Mouse (Mus musculus) kidney, adult 2 months (tissue): ENCODE measurements around the gene Rag1. TPM values are rescaled to one million over a fixed set of nuclear protein-coding genes. Genes with fewer than 3 reads are reported as not detected.

Experiments used
- DNase-seq: peaks from one replicate; pipeline ENCODE4 v3.0.0; 2021
- H3K27ac ChIP-seq: fragments of 200-500 bp; 2 replicates; pipeline ENCODE4 v1.5.1; 2012; ENCODE audit warnings: low read depth, low read length, control low read depth, inconsistent platforms; ENCODE audit not compliant: insufficient read depth
- H3K27me3 ChIP-seq: fragments of 200-500 bp; replicated peaks from 2 replicates; pipeline ENCODE4 v1.6.1; 2012; ENCODE audit warnings: mild to moderate bottlenecking, moderate library complexity, low read length, inconsistent platforms; ENCODE audit not compliant: control insufficient read depth, insufficient read depth
- H3K36me3 ChIP-seq: fragments of 200-500 bp; 2 replicates; pipeline ENCODE4 v1.6.1; 2012; ENCODE audit warnings: mild to moderate bottlenecking, moderate library complexity, low read length, inconsistent platforms; ENCODE audit not compliant: control insufficient read depth, insufficient read depth
- H3K4me1 ChIP-seq: fragments of 200-500 bp; 2 replicates; pipeline ENCODE4 v1.6.1; 2011; ENCODE audit warnings: low read length; ENCODE audit not compliant: control insufficient read depth, insufficient read depth
- H3K4me3 ChIP-seq: fragments of 200-500 bp; 2 replicates; pipeline ENCODE4 v1.5.1; 2011; ENCODE audit warnings: mild to moderate bottlenecking, low read depth, low read length, control low read depth; ENCODE audit not compliant: insufficient read depth
- CTCF ChIP-seq: fragments of 200-500 bp; conservative IDR thresholded peaks from 2 replicates; pipeline ENCODE4 v1.5.1; 2011; ENCODE audit warnings: low read depth, mild to moderate bottlenecking, control low read depth, low read length, moderate library complexity, mixed read lengths; ENCODE audit not compliant: insufficient read depth, insufficient read length
- POLR2A ChIP-seq: fragments of 200-500 bp; IDR thresholded peaks from one replicate; pipeline ENCODE4 v1.6.1; 2011; ENCODE audit warnings: low read depth, low read length, control low read depth
- WGBS: fragments of 180-500 bp; shearing (Covaris S2); methylation state at CpG from one replicate; pipeline ENCODE4 v1.1.7; 2018; 5-methylcytosine and 5-hydroxymethylcytosine counted together
- polyA plus RNA-seq: library from polyadenylated mRNA; depleted of rRNA; stranded (reverse); fragments of >200 nt; gene quantifications from 2 replicates; pipeline ENCODE4 v1.2.3, GENCODE M21; 2012

The Rag1 gene
- polyA plus RNA-seq, 1 experiment, result not detected

DNA sequence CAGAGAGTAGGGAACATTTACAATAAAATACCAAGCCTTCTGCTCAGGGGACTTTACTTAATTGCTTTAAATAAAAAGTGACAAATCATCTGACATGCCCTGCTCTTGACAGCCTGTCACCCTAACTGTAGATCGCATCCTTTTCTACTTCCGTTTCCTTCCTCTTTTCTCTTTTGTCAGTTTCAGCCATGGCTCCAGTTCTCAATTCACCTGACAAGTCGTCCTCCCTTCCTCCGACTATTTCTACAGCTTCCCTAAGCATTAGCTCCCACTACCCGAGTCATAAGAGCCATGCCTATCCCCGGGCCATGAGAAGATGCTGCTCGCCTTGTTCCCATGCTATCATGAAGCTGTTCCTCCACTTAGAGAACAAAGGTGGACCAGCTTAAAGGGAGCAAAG lies 27.7 kb downstream of the Rag1 start:
- TF ChIP-seq CTCF (no peak), POLR2A (no peak)
- H3K27me3 ChIP-seq, result no peaks in the 10 kb centered on the region
- DNase-seq, result no peak
- H3K27ac ChIP-seq, result no peak overlapping the region
- peaks cover 5% of the 10 kb centered on the region; the same call in 1 of the 2 replicates for H3K4me1 ChIP-seq
- H3K4me3 ChIP-seq, result no peak overlapping the region
- 59% methylated on average over 7 of the region's 7 CpGs for WGBS
- H3K36me3 ChIP-seq, result no peaks in the 10 kb centered on the region

- WGBS, result 67% methylated on average over 3 of the region's 3 CpGs
- H3K27me3 ChIP-seq, result no peaks in the 10 kb centered on the region
- peaks cover 5% of the 10 kb centered on the region; the same call in 1 of the 2 replicates for H3K4me1 ChIP-seq
- no peaks in the 10 kb centered on the region for H3K36me3 ChIP-seq
- H3K4me3 ChIP-seq, result no peak overlapping the region
- no peak for TF ChIP-seq POLR2A
- no peak for TF ChIP-seq CTCF
- no peak for DNase-seq
- no peak overlapping the region for H3K27ac ChIP-seq
These were observed 28.4 kb downstream of the Rag1 start for GRCm38 (mm10) chr2:101620899-101621298.

GRCm38 (mm10) chr2:101618373-101618772 lies 30.9 kb downstream of the Rag1 start:
- Histone ChIP-seq H3K36me3 (no peaks in the 10 kb centered on the region), H3K27ac (no peak overlapping the region), H3K4me3 (no peak overlapping the region), H3K4me1 (peaks cover 11% of the 10 kb centered on the region; the same call in 1 of the 2 replicates), H3K27me3 (no peaks in the 10 kb centered on the region)
- WGBS, result 92% methylated on average over 4 of the region's 4 CpGs
- TF ChIP-seq CTCF, result no peak
- TF ChIP-seq POLR2A, result no peak
- no peak for DNase-seq

- no peaks in the 10 kb centered on the region for H3K36me3 ChIP-seq
- no peak overlapping the region for H3K4me3 ChIP-seq
- peaks cover 11% of the 10 kb centered on the region; the same call in 1 of the 2 replicates for H3K4me1 ChIP-seq
- WGBS, result 54% methylated on average over 10 of the region's 10 CpGs
- no peak for DNase-seq
- H3K27ac ChIP-seq, result no peak overlapping the region
- TF ChIP-seq POLR2A (no peak), CTCF (no peak)
- no peaks in the 10 kb centered on the region for H3K27me3 ChIP-seq
These were observed 33.6 kb downstream of the Rag1 start for GRCm38 (mm10) chr2:101615464-101616305.

DNA sequence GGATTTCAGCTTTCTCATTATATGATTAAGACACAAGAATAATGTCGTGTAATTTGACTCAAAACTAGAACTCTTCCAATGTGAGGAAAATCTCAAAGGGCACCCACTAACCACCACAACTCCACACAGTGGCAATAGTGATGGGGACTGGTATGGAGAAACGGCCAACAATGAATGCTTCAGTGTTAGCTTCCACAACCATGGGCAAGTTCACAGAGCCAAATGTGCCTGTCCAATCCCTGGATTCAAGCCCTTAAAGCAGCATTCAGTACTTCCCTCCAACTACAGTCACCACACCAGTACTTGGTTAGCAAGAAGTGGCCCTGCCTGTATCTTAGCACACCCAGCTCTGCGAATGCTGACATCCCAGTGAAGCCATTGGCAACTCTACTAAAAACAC lies 38.4 kb downstream of the Rag1 start:
- Histone ChIP-seq H3K27me3 (no peaks in the 10 kb centered on the region), H3K27ac (no peak overlapping the region)
- WGBS, result 93% methylated on average over 3 of the region's 3 CpGs

GRCm38 (mm10) chr2:101608232-101608894 lies 40.9 kb downstream of the Rag1 start:
- Histone ChIP-seq H3K4me3 (no peak overlapping the region), H3K27me3 (no peaks in the 10 kb centered on the region), H3K27ac (no peak overlapping the region), H3K4me1 (no peaks in the 10 kb centered on the region), H3K36me3 (no peaks in the 10 kb centered on the region)
- TF ChIP-seq CTCF (no peak), POLR2A (no peak)
- WGBS, result 73% methylated on average over 7 of the region's 7 CpGs
- no peak for DNase-seq

More for the DNA sequence above, 38.4 kb downstream of the Rag1 start:
- no peak overlapping the region for H3K4me3 ChIP-seq
- no peak for TF ChIP-seq POLR2A
- no peak for TF ChIP-seq CTCF
- H3K36me3 ChIP-seq, result no peaks in the 10 kb centered on the region
- DNase-seq, result no peak
- H3K4me1 ChIP-seq, result peaks cover 6% of the 10 kb centered on the region; the same call in 1 of the 2 replicates

GRCm38 (mm10) chr2:101603099-101603498 lies 46.2 kb downstream of the Rag1 start:
- H3K36me3 ChIP-seq, result no peaks in the 10 kb centered on the region
- 88% methylated on average over 1 of the region's 1 CpGs for WGBS

More at GRCm38 (mm10) chr2:101603099-101603498, 46.2 kb downstream of the Rag1 start:
- Histone ChIP-seq H3K4me1 (peaks cover 9% of the 10 kb centered on the region), H3K4me3 (no peak overlapping the region), H3K27ac (no peak overlapping the region), H3K27me3 (no peaks in the 10 kb centered on the region)
- TF ChIP-seq CTCF, result no peak
- TF ChIP-seq POLR2A, result no peak
- DNase-seq, result no peak
